Mouse (Mus musculus): Measurements from ENCODE around the gene Anxa8.

- no peak for TF ChIP-seq POLR2A (IDR thresholded peaks at IDR 0.05; ENCODE audit: borderline replicate concordance, low read depth, low read length)
- TF ChIP-seq CTCF (IDR thresholded peaks at IDR 0.05; ENCODE audit: low read depth, low read length), result no peak
These were observed 1.0 kb downstream of the Anxa8 start for GRCm38 (mm10) chr14:34086806-34087205.
